Mouse (Mus musculus) testis, adult 2 months (tissue): Measurements from ENCODE around the gene Tenm4. TPM values are rescaled to one million over a fixed set of nuclear protein-coding genes. Genes with fewer than 3 reads are reported as not detected.

Experiments
- H3K27ac ChIP-seq: fragments of 200-500 bp; 2 replicates; pipeline ENCODE4 v1.5.1; 2012; ENCODE audit warnings: low read depth, low read length; ENCODE audit not compliant: control insufficient read depth, insufficient read depth
- H3K27me3 ChIP-seq: fragments of 200-500 bp; 2 replicates; pipeline ENCODE4 v1.6.1; 2012; ENCODE audit warnings: mild to moderate bottlenecking, low read length, moderate library complexity; ENCODE audit not compliant: control insufficient read depth, insufficient read depth
- H3K36me3 ChIP-seq: fragments of 200-500 bp; 2 replicates; pipeline ENCODE4 v1.6.1; 2012; ENCODE audit warnings: mild to moderate bottlenecking, low read length; ENCODE audit not compliant: control insufficient read depth, insufficient read depth
- H3K4me1 ChIP-seq: fragments of 200-500 bp; 2 replicates; pipeline ENCODE4 v1.6.1; 2012; ENCODE audit warnings: low read length; ENCODE audit not compliant: control insufficient read depth, insufficient read depth
- H3K4me3 ChIP-seq: fragments of 200-500 bp; 2 replicates; pipeline ENCODE4 v1.5.1; 2012; ENCODE audit warnings: low read depth, mild to moderate bottlenecking, low read length, moderate library complexity, mixed read lengths; ENCODE audit not compliant: control insufficient read depth
- CTCF ChIP-seq: fragments of 200-500 bp; IDR thresholded peaks from 2 replicates; pipeline ENCODE4 v1.5.1; 2012; ENCODE audit warnings: low read depth, mild to moderate bottlenecking, inconsistent platforms, low read length, moderate library complexity; ENCODE audit not compliant: control insufficient read depth, insufficient read depth, insufficient replicate concordance
- POLR2A ChIP-seq: fragments of 200-500 bp; IDR thresholded peaks from 2 replicates; pipeline ENCODE4 v1.6.1; 2012; ENCODE audit warnings: low read depth, mild to moderate bottlenecking, inconsistent platforms, low read length, moderate library complexity; ENCODE audit not compliant: control insufficient read depth
- polyA plus RNA-seq: library from polyadenylated mRNA; depleted of rRNA; stranded (reverse); fragments of >200 nt; gene quantifications from 2 replicates; pipeline ENCODE4 v1.2.3, GENCODE M21; 2012

Tenm4 gene
- polyA plus RNA-seq, 1 experiment: 2.3 TPM

- TF ChIP-seq CTCF: no peak
- no peak for TF ChIP-seq POLR2A
- Histone ChIP-seq H3K4me1 (no peaks in the 10 kb centered on the region), H3K27me3 (no peaks in the 10 kb centered on the region), H3K36me3 (no peaks in the 10 kb centered on the region), H3K4me3 (no peak overlapping the region), H3K27ac (no peak overlapping the region)
Observed at GRCm38 (mm10) chr7:96860650-96861049, 689.6 kb downstream of the Tenm4 start.

GRCm38 (mm10) chr7:96864894-96865722, 694.1 kb downstream of the Tenm4 start:
- no peak for TF ChIP-seq CTCF
- TF ChIP-seq POLR2A: no peak
- Histone ChIP-seq H3K27me3 (no peaks in the 10 kb centered on the region), H3K36me3 (no peaks in the 10 kb centered on the region), H3K4me3 (no peak overlapping the region), H3K4me1 (no peaks in the 10 kb centered on the region), H3K27ac (no peak overlapping the region)

- H3K27me3 ChIP-seq: no peaks in the 10 kb centered on the region
- no peaks in the 10 kb centered on the region for H3K4me1 ChIP-seq
- H3K36me3 ChIP-seq: no peaks in the 10 kb centered on the region
- H3K27ac ChIP-seq: no peak overlapping the region
- TF ChIP-seq CTCF: no peak
- TF ChIP-seq POLR2A: no peak
- H3K4me3 ChIP-seq: no peak overlapping the region
Observed at GRCm38 (mm10) chr7:96869079-96869810, 698.2 kb downstream of the Tenm4 start.

GRCm38 (mm10) chr7:96870473-96870872, 699.4 kb downstream of the Tenm4 start:
- TF ChIP-seq CTCF (no peak), POLR2A (no peak)
- Histone ChIP-seq H3K4me1 (no peaks in the 10 kb centered on the region), H3K36me3 (no peaks in the 10 kb centered on the region), H3K27me3 (no peaks in the 10 kb centered on the region), H3K27ac (no peak overlapping the region), H3K4me3 (no peak overlapping the region)

GRCm38 (mm10) chr7:96871031-96871430, 700.0 kb downstream of the Tenm4 start:
- Histone ChIP-seq H3K36me3 (no peaks in the 10 kb centered on the region), H3K27ac (no peak overlapping the region), H3K4me3 (no peak overlapping the region), H3K27me3 (no peaks in the 10 kb centered on the region), H3K4me1 (no peaks in the 10 kb centered on the region)
- TF ChIP-seq POLR2A (no peak), CTCF (no peak)

- Histone ChIP-seq H3K4me3 (no peak overlapping the region), H3K27me3 (no peaks in the 10 kb centered on the region), H3K27ac (no peak overlapping the region), H3K4me1 (no peaks in the 10 kb centered on the region), H3K36me3 (no peaks in the 10 kb centered on the region)
- TF ChIP-seq POLR2A (no peak), CTCF (no peak)
Observed at GRCm38 (mm10) chr7:96878511-96879276, 707.6 kb downstream of the Tenm4 start.

- Histone ChIP-seq H3K4me3 (no peak overlapping the region), H3K27ac (no peak overlapping the region), H3K4me1 (no peaks in the 10 kb centered on the region), H3K36me3 (no peaks in the 10 kb centered on the region), H3K27me3 (no peaks in the 10 kb centered on the region)
- TF ChIP-seq CTCF (no peak), POLR2A (no peak)
Observed at GRCm38 (mm10) chr7:96879593-96879992, 708.5 kb downstream of the Tenm4 start.
